Mouse (Mus musculus) midbrain, embryonic 10.5 days (tissue): ENCODE measurements around the gene Vps13d. TPM values are rescaled to one million over a fixed set of nuclear protein-coding genes. Genes with fewer than 3 reads are reported as not detected.

Source experiments
- DNase-seq: peaks from one replicate; pipeline ENCODE4 v3.0.0-alpha.2; 2017; ENCODE audit warnings: low spot score
- H3K27ac ChIP-seq: fragments of 300-500 bp; sonication (generic); replicated peaks from 2 replicates; pipeline ENCODE4 v1.5.1; 2016; ENCODE audit warnings: mild to moderate bottlenecking
- H3K27me3 ChIP-seq: fragments of 300-500 bp; sonication (generic); 2 replicates; pipeline ENCODE4 v1.6.1; 2016; ENCODE audit warnings: low read depth, mild to moderate bottlenecking; ENCODE audit not compliant: poor library complexity, severe bottlenecking
- H3K36me3 ChIP-seq: fragments of 300-500 bp; sonication (generic); 2 replicates; pipeline ENCODE4 v1.6.1; 2016; ENCODE audit warnings: mild to moderate bottlenecking, moderate library complexity
- H3K4me1 ChIP-seq: fragments of 300-500 bp; sonication (generic); 2 replicates; pipeline ENCODE4 v1.6.1; 2016
- H3K4me3 ChIP-seq: fragments of 300-500 bp; sonication (generic); 2 replicates; pipeline ENCODE4 v1.5.1; 2016; ENCODE audit warnings: mild to moderate bottlenecking, moderate library complexity
- H3K9me3 ChIP-seq: fragments of 300-500 bp; sonication (generic); replicated peaks from 2 replicates; pipeline ENCODE4 v1.6.1; 2016; ENCODE audit warnings: mild to moderate bottlenecking
- WGBS: fragments of 180-500 bp; shearing (Covaris S2); methylation state at CpG from one replicate; pipeline ENCODE4 v1.1.7; 2016; 5-methylcytosine and 5-hydroxymethylcytosine counted together
- polyA plus RNA-seq: library from polyadenylated mRNA; unstranded; fragments of >200 nt; fragmentation: Nextera tagmentation; extraction: Ambion mirVana; gene quantifications from 2 replicates; pipeline ENCODE4 v1.2.1, GENCODE M21; 2016

Gene Vps13d
- polyA plus RNA-seq, 1 experiment from 2014 or later: 3.4 TPM

GRCm38 (mm10) chr4:145207718-145208371, 13.0 kb upstream of the Vps13d start:
- Histone ChIP-seq H3K27me3 (no peaks in the 10 kb centered on the region), H3K27ac (no peak overlapping the region), H3K9me3 (no peaks in the 10 kb centered on the region), H3K4me3 (no peak overlapping the region), H3K4me1 (no peaks in the 10 kb centered on the region), H3K36me3 (no peaks in the 10 kb centered on the region)
- 97% methylated on average over 3 of the region's 3 CpGs for WGBS
- DNase-seq: no peak

- Histone ChIP-seq H3K27ac (no peak overlapping the region), H3K9me3 (no peaks in the 10 kb centered on the region), H3K4me3 (no peak overlapping the region), H3K27me3 (no peaks in the 10 kb centered on the region), H3K4me1 (no peaks in the 10 kb centered on the region), H3K36me3 (no peaks in the 10 kb centered on the region)
- DNase-seq: no peak
- WGBS: 92% methylated on average over 8 of the region's 8 CpGs
Measured at GRCm38 (mm10) chr4:145204779-145205178, 10.0 kb upstream of the Vps13d start.

DNA sequence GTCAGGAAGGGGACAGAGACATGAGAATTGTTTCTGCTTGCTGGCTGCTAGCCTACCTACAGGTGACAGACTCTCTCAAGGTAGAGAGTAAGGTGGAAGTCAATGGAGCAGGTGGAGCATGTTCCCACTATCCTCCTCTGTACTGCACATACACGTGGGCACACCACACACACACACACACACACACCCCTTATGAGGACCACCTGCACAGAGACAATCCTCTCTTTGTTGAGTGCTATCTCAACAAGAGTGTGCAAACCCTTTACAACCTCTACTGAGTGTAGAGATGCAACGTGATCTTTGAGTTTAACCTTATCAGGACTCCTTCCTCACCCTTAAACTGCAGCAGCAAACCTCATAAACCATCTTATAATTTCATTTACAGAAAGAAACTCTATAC, 8.5 kb upstream of the Vps13d start:
- H3K36me3 ChIP-seq: no peaks in the 10 kb centered on the region
- WGBS: 71% methylated on average over 2 of the region's 2 CpGs
- DNase-seq: no peak
- no peaks in the 10 kb centered on the region for H3K4me1 ChIP-seq
- H3K9me3 ChIP-seq: no peaks in the 10 kb centered on the region
- H3K4me3 ChIP-seq: no peak overlapping the region
- H3K27ac ChIP-seq: no peak overlapping the region
- H3K27me3 ChIP-seq: no peaks in the 10 kb centered on the region

- DNase-seq: no peak
- Histone ChIP-seq H3K36me3 (no peaks in the 10 kb centered on the region), H3K27ac (no peak overlapping the region), H3K4me1 (no peaks in the 10 kb centered on the region), H3K4me3 (no peak overlapping the region), H3K9me3 (no peaks in the 10 kb centered on the region), H3K27me3 (no peaks in the 10 kb centered on the region)
- WGBS: 83% methylated on average over 3 of the region's 3 CpGs
Measured at GRCm38 (mm10) chr4:145201424-145201823, 6.6 kb upstream of the Vps13d start.

GRCm38 (mm10) chr4:145199982-145200699, 5.3 kb upstream of the Vps13d start:
- H3K4me1 ChIP-seq: no peaks in the 10 kb centered on the region
- 57% methylated on average over 11 of the region's 11 CpGs for WGBS
- no peak overlapping the region for H3K27ac ChIP-seq
- H3K36me3 ChIP-seq: no peaks in the 10 kb centered on the region
- no peaks in the 10 kb centered on the region for H3K9me3 ChIP-seq
- H3K27me3 ChIP-seq: no peaks in the 10 kb centered on the region
- no peak overlapping the region for H3K4me3 ChIP-seq
- DNase-seq: no peak

DNA sequence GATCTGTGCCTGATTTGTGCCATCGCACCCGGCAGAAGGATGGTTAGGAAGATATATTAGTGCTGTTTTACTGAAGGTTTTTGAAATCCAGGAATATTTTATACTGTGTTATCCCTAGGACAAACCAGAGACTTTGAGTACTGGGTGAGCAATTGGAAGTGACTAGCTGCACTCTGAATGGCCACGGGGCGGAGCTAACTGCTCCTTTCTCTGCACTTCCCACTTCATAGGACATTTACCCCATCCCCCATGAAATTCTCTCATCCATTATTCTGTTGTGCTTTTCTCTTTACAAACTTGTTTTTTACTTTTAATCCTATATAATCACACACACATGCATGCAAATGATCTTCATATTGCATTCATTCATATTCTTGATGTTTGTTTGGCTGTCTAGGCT, 1.8 kb upstream of the Vps13d start:
- no peaks in the 10 kb centered on the region for H3K27me3 ChIP-seq
- no peaks in the 10 kb centered on the region for H3K9me3 ChIP-seq
- DNase-seq: no peak
- H3K27ac ChIP-seq: no peak overlapping the region
- H3K4me3 ChIP-seq: no peak overlapping the region
- H3K36me3 ChIP-seq: no peaks in the 10 kb centered on the region
- H3K4me1 ChIP-seq: peaks cover 11% of the 10 kb centered on the region
- WGBS: 83% methylated on average over 4 of the region's 4 CpGs

GRCm38 (mm10) chr4:145195172-145195571, 367 bp upstream of the Vps13d start:
- Histone ChIP-seq H3K9me3 (no peaks in the 10 kb centered on the region), H3K36me3 (peaks cover 2% of the 10 kb centered on the region; the same call in 1 of the 2 replicates), H3K27ac (no peak overlapping the region), H3K27me3 (no peaks in the 10 kb centered on the region), H3K4me1 (peaks cover 11% of the 10 kb centered on the region), H3K4me3 (peak overlapping the region; percentile 96)
- WGBS: 22% methylated on average over 5 of the region's 5 CpGs
- no peak for DNase-seq

DNA sequence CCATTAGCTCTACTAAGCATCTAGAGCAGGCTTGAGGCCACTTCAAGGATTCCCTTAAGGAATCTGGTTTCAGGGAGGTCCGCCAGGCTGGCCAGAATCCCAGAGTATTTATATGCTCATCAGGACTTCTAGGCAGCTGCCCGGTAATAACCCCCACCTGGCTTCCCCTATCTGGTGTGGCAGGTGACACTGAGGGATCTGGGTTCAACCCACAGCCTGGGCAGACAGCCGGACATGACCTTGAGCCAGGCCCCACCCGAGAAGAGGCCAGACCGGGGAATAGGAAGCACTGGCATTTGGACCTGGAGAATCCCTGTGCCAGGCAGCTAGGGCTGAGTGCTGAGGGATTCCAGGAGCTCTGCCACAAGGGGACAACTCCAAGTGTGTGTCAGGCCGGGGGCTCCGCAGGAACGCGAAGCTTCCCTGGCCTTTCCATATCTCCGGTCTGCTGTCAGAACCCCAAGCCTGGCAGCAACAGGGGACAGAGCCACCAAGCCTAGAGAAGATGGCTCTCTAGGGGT, 754 bp downstream of the Vps13d start:
- Histone ChIP-seq H3K4me3 (peak overlapping the region; percentile 96), H3K9me3 (no peaks in the 10 kb centered on the region), H3K27me3 (no peaks in the 10 kb centered on the region), H3K27ac (peak overlapping the region; percentile 88), H3K4me1 (peaks cover 11% of the 10 kb centered on the region), H3K36me3 (peaks cover 12% of the 10 kb centered on the region)
- under 1% methylated on average over 10 of the region's 10 CpGs for WGBS
- DNase-seq: peak; percentile 31

DNA sequence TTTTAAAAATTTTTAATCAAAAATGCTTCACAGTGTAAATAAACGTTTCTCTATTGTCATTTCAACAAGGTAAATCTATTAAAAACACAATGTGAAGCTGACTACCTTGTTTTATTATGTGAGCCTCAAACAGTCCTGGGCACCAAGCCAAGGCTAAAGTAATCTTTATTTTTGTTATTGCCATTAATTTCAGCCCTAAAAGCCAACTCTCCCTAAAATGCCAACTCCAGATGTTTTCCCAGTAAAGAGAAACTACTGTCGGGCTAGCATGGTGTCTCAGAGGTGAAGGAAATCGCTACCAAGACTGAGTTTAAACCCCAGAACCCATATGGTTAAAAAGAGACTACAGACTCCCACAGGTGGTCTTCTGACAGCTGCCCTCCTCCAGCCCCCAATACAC, 1.4 kb downstream of the Vps13d start:
- WGBS: 61% methylated on average over 3 of the region's 3 CpGs

GRCm38 (mm10) chr4:145192686-145193085, 2.1 kb downstream of the Vps13d start:
- H3K4me3 ChIP-seq: no peak overlapping the region
- no peak overlapping the region for H3K27ac ChIP-seq
- H3K27me3 ChIP-seq: no peaks in the 10 kb centered on the region
- no peak for DNase-seq
- no peaks in the 10 kb centered on the region for H3K9me3 ChIP-seq
- H3K36me3 ChIP-seq: peaks cover 17% of the 10 kb centered on the region
- H3K4me1 ChIP-seq: peaks cover 11% of the 10 kb centered on the region

More for the DNA sequence above, 1.4 kb downstream of the Vps13d start:
- Histone ChIP-seq H3K36me3 (peaks cover 16% of the 10 kb centered on the region), H3K4me3 (peak overlapping the region; percentile 96; the same call in 1 of the 2 replicates), H3K27me3 (no peaks in the 10 kb centered on the region), H3K27ac (no peak overlapping the region), H3K4me1 (peaks cover 11% of the 10 kb centered on the region), H3K9me3 (no peaks in the 10 kb centered on the region)
- no peak for DNase-seq

DNA sequence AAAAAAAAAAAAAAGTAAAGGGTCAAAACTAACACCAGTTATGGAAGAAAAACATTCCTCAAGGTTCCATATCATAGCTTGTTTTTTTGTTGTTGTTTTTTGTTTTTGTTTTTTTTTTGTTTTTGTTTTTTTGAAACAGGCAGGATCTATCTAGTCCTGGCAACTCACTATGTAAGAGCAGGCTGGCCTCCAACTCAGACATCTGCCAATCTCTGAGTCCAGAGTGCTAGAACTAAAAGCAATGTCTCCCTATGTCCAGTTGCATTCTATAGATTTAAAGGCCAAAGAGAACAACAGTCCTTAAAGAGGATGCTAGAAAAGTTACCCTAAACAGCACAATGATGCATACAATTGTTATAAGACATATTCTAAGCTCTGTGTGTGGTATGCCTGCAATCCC, 6.2 kb downstream of the Vps13d start:
- Histone ChIP-seq H3K36me3 (peaks cover 49% of the 10 kb centered on the region), H3K27me3 (no peaks in the 10 kb centered on the region), H3K27ac (no peak overlapping the region), H3K4me1 (peaks cover 4% of the 10 kb centered on the region), H3K9me3 (no peaks in the 10 kb centered on the region), H3K4me3 (no peak overlapping the region)
- no peak for DNase-seq

GRCm38 (mm10) chr4:145187619-145188018, 7.2 kb downstream of the Vps13d start:
- Histone ChIP-seq H3K27me3 (no peaks in the 10 kb centered on the region), H3K9me3 (no peaks in the 10 kb centered on the region), H3K36me3 (peaks cover 55% of the 10 kb centered on the region), H3K4me1 (no peaks in the 10 kb centered on the region), H3K27ac (no peak overlapping the region), H3K4me3 (no peak overlapping the region)
- 85% methylated on average over 2 of the region's 2 CpGs for WGBS
- no peak for DNase-seq

DNA sequence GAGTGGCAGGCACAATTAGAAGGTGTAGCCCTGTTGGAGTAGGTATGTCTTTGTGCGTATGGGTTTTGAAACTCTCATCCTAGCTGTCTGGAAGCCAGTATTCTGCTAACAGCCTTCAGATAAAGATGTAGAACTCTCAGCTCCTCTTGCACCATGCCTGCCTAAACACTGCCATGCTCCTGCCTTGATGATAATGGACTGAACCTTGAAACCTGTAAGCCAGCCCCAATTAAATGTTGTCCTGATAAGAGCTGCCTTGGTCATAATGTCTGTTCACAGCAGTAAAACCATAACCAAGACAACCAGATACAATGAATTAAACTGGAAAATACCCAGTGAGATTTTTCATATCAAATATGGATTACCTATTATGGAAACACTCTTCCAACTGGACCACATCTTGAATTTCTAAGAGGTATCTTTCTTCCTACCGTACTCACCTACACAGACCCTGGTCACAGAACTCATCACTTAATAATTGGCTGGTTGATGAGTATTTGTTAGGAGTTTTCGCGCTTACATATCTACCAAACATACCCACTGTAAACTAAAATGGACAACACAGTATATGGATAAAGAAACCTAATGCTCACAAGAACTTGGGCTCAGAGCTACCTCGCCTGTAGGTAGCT, 15.8 kb downstream of the Vps13d start:
- no peak for DNase-seq
- WGBS: 98% methylated on average over 5 of the region's 5 CpGs
- peaks cover 61% of the 10 kb centered on the region for H3K36me3 ChIP-seq

More for the DNA sequence above, 15.8 kb downstream of the Vps13d start:
- Histone ChIP-seq H3K27me3 (no peaks in the 10 kb centered on the region), H3K9me3 (no peaks in the 10 kb centered on the region), H3K27ac (no peak overlapping the region), H3K4me3 (no peak overlapping the region), H3K4me1 (no peaks in the 10 kb centered on the region)
